Mouse (Mus musculus): ENCODE measurements around the gene Ppp2r5e. TPM values are rescaled to one million over a fixed set of nuclear protein-coding genes. Genes with fewer than 3 reads are reported as not detected.

Gene Ppp2r5e
- 5.1 TPM for polyA plus RNA-seq (2017; shearing (Covaris generic))

GRCm38 (mm10) chr12:75596154-75597002 is at the start of gene Ppp2r5e:
Ppp2r5e (minus strand) TSS chr12:75596245.

DNA sequence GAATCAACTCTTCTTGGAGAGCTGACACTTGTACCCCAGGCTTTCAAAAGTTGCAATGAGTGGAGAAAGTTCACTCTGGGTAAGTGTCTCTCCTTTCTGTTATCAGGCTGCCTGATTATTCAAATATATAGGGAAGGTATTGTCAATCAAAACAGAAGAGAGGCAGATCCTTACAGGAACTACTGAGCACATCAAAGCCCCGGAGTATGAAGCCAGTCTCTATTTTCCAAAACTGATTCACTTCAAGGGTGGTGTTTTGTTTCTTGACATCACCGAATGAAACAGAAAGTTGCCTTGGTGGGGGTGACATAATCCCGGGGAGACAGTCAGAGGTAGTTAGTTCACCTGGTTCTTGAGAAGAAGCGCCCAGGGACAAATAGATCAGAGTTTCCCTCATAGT is 179.4 kb downstream of the Ppp2r5e start, which contains the start of gene Gphb5:
TSS of gene Gphb5 (minus strand) at position 101 of the 400 bp plus-strand sequence.

Other genes starting within 250 kb of the Ppp2r5e start
- not detected for gene Gphb5, start 179.5 kb downstream of the Ppp2r5e start, polyA plus RNA-seq (2017; shearing (Covaris generic))
- gene Wdr89, start 73.3 kb upstream of the Ppp2r5e start, polyA plus RNA-seq (2017; shearing (Covaris generic)): 11.8 TPM
- 6.0 TPM for gene Sgpp1, start 139.5 kb upstream of the Ppp2r5e start, polyA plus RNA-seq (2017; shearing (Covaris generic))
- 13.4 TPM for gene Syne2, start 221.9 kb upstream of the Ppp2r5e start, polyA plus RNA-seq (2017; shearing (Covaris generic))